Mouse (Mus musculus): Measurements from ENCODE around the gene Vps35l.

- TF ChIP-seq CTCF (conservative IDR thresholded peaks at IDR 0.05; ENCODE audit: insufficient read depth, insufficient read length, low read depth, low read length) (no peak), POLR2A (IDR thresholded peaks at IDR 0.05; ENCODE audit: low read depth, low read length) (no peak)
Observed at GRCm38 (mm10) chr7:118696146-118696545, 43.9 kb upstream of the Vps35l start.

Data from kidney, adult 2 months (tissue).